ENCODE assay signal across 7 mouse cellular contexts in genomic region chr5:134314068-134314674, GRCm38 (mm10). TPM values are rescaled to one million over a fixed set of nuclear protein-coding genes. Genes with fewer than 3 reads are reported as not detected.
DNase-seq lines count a peak whose midpoint lies in the region; ATAC-seq and TF ChIP-seq lines count a peak whose summit lies in the region.

No protein-coding gene starts in this region.

- peaks cover 26% of the 10 kb centered on the region for H3K36me3 ChIP-seq in lung, embryonic 14.5 days (ENCODE audit: insufficient read depth)
- H3K36me3 ChIP-seq in limb, embryonic 10.5 days = peaks cover 31% of the 10 kb centered on the region
- H3K36me3 ChIP-seq in midbrain, embryonic 16.5 days (ENCODE audit: control insufficient read depth, insufficient read depth, low read length) = peaks cover 6% of the 10 kb centered on the region

- ATAC-seq in lung, embryonic 14.5 days (ENCODE audit: insufficient read depth) = peak; percentile 36
- peak; percentile 54 for ATAC-seq in midbrain, embryonic 16.5 days

- peaks cover 10% of the 10 kb centered on the region; the same call in 1 of the 2 replicates for H3K4me1 ChIP-seq in lung, embryonic 14.5 days (ENCODE audit: insufficient read depth)
- peaks cover 35% of the 10 kb centered on the region for H3K4me1 ChIP-seq in limb, embryonic 10.5 days
- H3K4me1 ChIP-seq in midbrain, embryonic 16.5 days (ENCODE audit: control insufficient read depth, insufficient read depth, low read length) = peaks cover 41% of the 10 kb centered on the region

- H3K27ac ChIP-seq in lung, embryonic 14.5 days (ENCODE audit: low read depth) = peak overlapping the region; percentile 100
- H3K27ac ChIP-seq in limb, embryonic 10.5 days = peak overlapping the region; percentile 100
- H3K27ac ChIP-seq in midbrain, embryonic 16.5 days (ENCODE audit: low read length) = peak overlapping the region; percentile 99

- H3K9ac ChIP-seq in lung, embryonic 14.5 days = peak overlapping the region; percentile 100
- H3K9ac ChIP-seq in midbrain, embryonic 16.5 days (ENCODE audit: low read depth, low read length) = peak overlapping the region; percentile 97

- no peak for TF ChIP-seq CTCF in lung, embryonic 14.5 days (IDR thresholded peaks at IDR 0.05; ENCODE audit: low read depth)

- H3K9me3 ChIP-seq in lung, embryonic 14.5 days (ENCODE audit: low read depth, low read length) = no peaks in the 10 kb centered on the region
- no peaks in the 10 kb centered on the region for H3K9me3 ChIP-seq in limb, embryonic 10.5 days (replicated peaks)
- H3K9me3 ChIP-seq in midbrain, embryonic 16.5 days (replicated peaks; ENCODE audit: control insufficient read depth, low read length, poor library complexity, severe bottlenecking) = no peaks in the 10 kb centered on the region

- H3K4me3 ChIP-seq in lung, embryonic 14.5 days (ENCODE audit: low read depth, low read length) = peak overlapping the region; percentile 89
- peak overlapping the region; percentile 93 for H3K4me3 ChIP-seq in limb, embryonic 10.5 days
- peak overlapping the region; percentile 84 for H3K4me3 ChIP-seq in midbrain, embryonic 16.5 days (ENCODE audit: low read depth, low read length)

- H3K27me3 ChIP-seq in lung, embryonic 14.5 days (ENCODE audit: insufficient read depth, low read length) = no peaks in the 10 kb centered on the region
- no peaks in the 10 kb centered on the region for H3K27me3 ChIP-seq in limb, embryonic 10.5 days (ENCODE audit: low read depth, poor library complexity, severe bottlenecking)
- no peaks in the 10 kb centered on the region for H3K27me3 ChIP-seq in midbrain, embryonic 16.5 days (ENCODE audit: control insufficient read depth, insufficient read depth, low read depth, low read length)

- no peak for DNase-seq in lung, embryonic 14.5 days
- DNase-seq in lung, postnatal 10 days = no peak
- DNase-seq in cerebellum, adult 9-10 months = peak; percentile 74
- DNase-seq in gastrocnemius, postnatal 4 days (ENCODE audit: low spot score in 2 of 2) = peak; percentile 55 to 64
- peak; percentile 83 for DNase-seq in limb, embryonic 10.5 days (ENCODE audit: low spot score)
- DNase-seq in thymus, postnatal 25 days = peak; percentile 75

- peak overlapping the region; percentile 89 for H3K4me2 ChIP-seq in lung, embryonic 14.5 days
- peak overlapping the region; percentile 78 for H3K4me2 ChIP-seq in midbrain, embryonic 16.5 days (ENCODE audit: low read length)

- WGBS in lung, embryonic 14.5 days = under 1% methylated on average over 48 of the region's 64 CpGs
- 1% methylated on average over 61 of the region's 64 CpGs for WGBS in limb, embryonic 10.5 days
- WGBS in midbrain, embryonic 16.5 days = under 1% methylated on average over 42 of the region's 64 CpGs

RNA-seq across cellular contexts. Expression of gene Gtf2i, which starts 0.4 kb away (rescaled TPM):
- polyA plus RNA-seq in lung, embryonic 14.5 days (2014; fragmentation: Nextera tagmentation; extraction: Ambion mirVana) = 183 and 185 TPM in 2 replicates
- 100 to 1,000 TPM; 167 to 182 TPM for total RNA-seq in gastrocnemius, postnatal 4 days (2021)
- 180 and 204 TPM in 2 replicates for polyA plus RNA-seq in limb, embryonic 10.5 days (2016; fragmentation: Nextera tagmentation; extraction: Ambion mirVana)
- 133 and 164 TPM in 2 replicates for polyA plus RNA-seq in midbrain, embryonic 16.5 days (2015; fragmentation: Nextera tagmentation; extraction: Ambion mirVana)

Comparison
In these comparisons a context has a peak if more than half of its experiments do, and no peak if none do; other contexts are left out.
1. DNase-seq: peak in cerebellum, adult 9-10 months (single experiment), gastrocnemius, postnatal 4 days (2 of 2), limb, embryonic 10.5 days (single experiment) and thymus, postnatal 25 days (single experiment); none in lung, embryonic 14.5 days (single experiment) and lung, postnatal 10 days (single experiment).
2. Peak in every context shown above with its lines, with median percentiles within 50 percentile points of each other: H3K27ac ChIP-seq and H3K4me3 ChIP-seq.